7 mouse cellular contexts compared by ENCODE assay signal in the genomic region with DNA sequence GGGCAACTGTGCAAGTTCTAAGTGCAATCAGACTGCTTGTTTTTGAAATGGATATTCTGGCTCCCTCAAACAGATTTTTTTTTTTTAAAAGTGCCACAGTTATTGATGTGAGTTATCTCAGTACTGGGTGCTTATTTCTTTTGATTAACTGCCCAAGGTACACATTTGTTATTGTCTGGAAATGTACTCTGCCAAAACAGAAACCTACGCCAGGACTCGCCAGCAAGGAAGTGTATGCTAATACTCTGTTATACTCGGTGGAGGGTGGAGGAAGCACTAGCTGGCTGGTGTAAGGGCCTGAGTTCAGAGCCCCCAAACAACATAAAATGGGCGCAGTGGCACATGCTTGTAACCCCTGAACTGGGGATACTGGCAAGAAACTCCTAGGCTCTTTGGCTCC. TPM values are rescaled to one million over a fixed set of nuclear protein-coding genes. Genes with fewer than 3 reads are reported as not detected.
DNase-seq lines count a peak whose midpoint lies in the region; ATAC-seq and TF ChIP-seq lines count a peak whose summit lies in the region.

No protein-coding gene starts in this region.

- ATAC-seq in forebrain, embryonic 14.5 days, result peak; percentile 25; the same call in 1 of the 2 replicates
- ATAC-seq in intestine, embryonic 15.5 days, result peak; percentile 30; the same call in 1 of the 2 replicates

- H3K27me3 ChIP-seq in forebrain, embryonic 14.5 days (replicated peaks; ENCODE audit: control insufficient read depth, insufficient read depth, low read length), result no peaks in the 10 kb centered on the region
- H3K27me3 ChIP-seq in intestine, embryonic 15.5 days (replicated peaks), result no peaks in the 10 kb centered on the region
- no peaks in the 10 kb centered on the region for H3K27me3 ChIP-seq in small intestine, adult 2 months (ENCODE audit: control insufficient read depth, insufficient read depth, low read length)

- no peaks in the 10 kb centered on the region for H3K9me3 ChIP-seq in forebrain, embryonic 14.5 days (replicated peaks; ENCODE audit: control insufficient read depth, low read length)
- no peaks in the 10 kb centered on the region for H3K9me3 ChIP-seq in intestine, embryonic 15.5 days

- TF ChIP-seq CTCF in left cerebral cortex, adult 2 months (IDR thresholded peaks at IDR 0.05), result no peak; the same call in 1 of the 2 replicates
- no peak for TF ChIP-seq CTCF in small intestine, adult 2 months (IDR thresholded peaks at IDR 0.05; ENCODE audit: extremely low read depth, insufficient read length, insufficient replicate concordance, low read depth, low read length)

- H3K9ac ChIP-seq in forebrain, embryonic 14.5 days (ENCODE audit: low read length), result no peak overlapping the region
- no peak overlapping the region for H3K9ac ChIP-seq in intestine, embryonic 15.5 days

- peaks cover 15% of the 10 kb centered on the region; the same call in 1 of the 2 replicates for H3K4me1 ChIP-seq in forebrain, embryonic 14.5 days (ENCODE audit: control insufficient read depth, insufficient read depth, low read length)
- peaks cover 13% of the 10 kb centered on the region; the same call in 1 of the 2 replicates for H3K4me1 ChIP-seq in intestine, embryonic 15.5 days (replicated peaks)
- H3K4me1 ChIP-seq in small intestine, adult 2 months (ENCODE audit: control insufficient read depth, insufficient read depth, insufficient read length, low read length), result peaks cover 3% of the 10 kb centered on the region

- no peak for TF ChIP-seq POLR2A in small intestine, adult 2 months (IDR thresholded peaks at IDR 0.05; ENCODE audit: low read depth, low read length)

- intact Hi-C loops in left cerebral cortex, adult 2 months (cut with DNase I), result no loop called here

- peak overlapping the region; percentile 15; the same call in 1 of the 2 replicates for H3K4me3 ChIP-seq in left cerebral cortex, adult 2 months
- no peak overlapping the region for H3K4me3 ChIP-seq in forebrain, embryonic 14.5 days (ENCODE audit: low read depth, low read length)
- no peak overlapping the region for H3K4me3 ChIP-seq in intestine, embryonic 15.5 days (replicated peaks)
- H3K4me3 ChIP-seq in small intestine, adult 2 months (ENCODE audit: low read depth, low read length), result no peak overlapping the region

- WGBS in forebrain, embryonic 14.5 days, result 36% methylated on average over 4 of the region's 4 CpGs
- 46% methylated on average over 4 of the region's 4 CpGs for WGBS in intestine, embryonic 15.5 days
- WGBS in small intestine, adult 2 months, result 29% methylated on average over 4 of the region's 4 CpGs

- H3K4me2 ChIP-seq in forebrain, embryonic 14.5 days (ENCODE audit: low read length), result no peak overlapping the region; the same call in 1 of the 2 replicates
- H3K4me2 ChIP-seq in intestine, embryonic 15.5 days (replicated peaks), result no peak overlapping the region

- H3K36me3 ChIP-seq in forebrain, embryonic 14.5 days (ENCODE audit: control insufficient read depth, insufficient read depth, low read length), result no peaks in the 10 kb centered on the region
- no peaks in the 10 kb centered on the region for H3K36me3 ChIP-seq in intestine, embryonic 15.5 days
- H3K36me3 ChIP-seq in small intestine, adult 2 months (ENCODE audit: control insufficient read depth, insufficient read depth, low read length), result peaks cover 2% of the 10 kb centered on the region; the same call in 1 of the 2 replicates

- H3K27ac ChIP-seq in left cerebral cortex, adult 2 months, result peak overlapping the region; percentile 69
- peak overlapping the region; percentile 65 for H3K27ac ChIP-seq in forebrain, embryonic 14.5 days (ENCODE audit: low read depth, low read length)
- no peak overlapping the region for H3K27ac ChIP-seq in intestine, embryonic 15.5 days
- peak overlapping the region; percentile 24; the same call in 1 of the 2 replicates for H3K27ac ChIP-seq in small intestine, adult 2 months (ENCODE audit: insufficient read depth, low read depth, low read length)

- no peak for DNase-seq in left cerebral cortex, adult 2 months (ENCODE audit: extremely low spot score in 1 of 2, low spot score in 2 of 2)
- DNase-seq in left cerebral cortex, adult 18-20 months (ENCODE audit: low spot score in 2 of 2), result no peak
- no peak for DNase-seq in forebrain, embryonic 14.5 days (ENCODE audit: low spot score)
- no peak for DNase-seq in spleen, postnatal 10 days (ENCODE audit: low spot score in 2 of 2)
- DNase-seq in ovary, postnatal 36 days (ENCODE audit: low spot score), result no peak

RNA-seq across cellular contexts. Expression of gene Jmjd1c, which starts 34.1 kb away (rescaled TPM):
- total RNA-seq in left cerebral cortex, adult 2 months (2021), result 100 to 1,000 TPM in 1 of 2 experiments, 10 to 100 TPM in 1; 86.3 to 102 TPM
- total RNA-seq in left cerebral cortex, adult 18-20 months (2021), result 10 to 100 TPM; 75.9 to 85.6 TPM
- 35.1 and 42.9 TPM in 2 replicates for polyA plus RNA-seq in forebrain, embryonic 14.5 days (2014; fragmentation: Nextera tagmentation; extraction: Ambion mirVana)
- polyA plus RNA-seq in intestine, embryonic 15.5 days (2015; fragmentation: Nextera tagmentation; extraction: Ambion mirVana), result 33.5 and 36.2 TPM in 2 replicates
- 8.6 and 22.7 TPM in 2 replicates for polyA plus RNA-seq in small intestine, adult 2 months (2012; rRNA removed)

RNA-seq across cellular contexts. Expression of gene Reep3, which starts 34.9 kb away (rescaled TPM):
- 10 to 100 TPM; 16.6 to 17.8 TPM for total RNA-seq in left cerebral cortex, adult 2 months (2021)
- 10 to 100 TPM; 16.6 to 17.1 TPM for total RNA-seq in left cerebral cortex, adult 18-20 months (2021)
- 26.7 and 28.6 TPM in 2 replicates for polyA plus RNA-seq in forebrain, embryonic 14.5 days (2014; fragmentation: Nextera tagmentation; extraction: Ambion mirVana)
- polyA plus RNA-seq in intestine, embryonic 15.5 days (2015; fragmentation: Nextera tagmentation; extraction: Ambion mirVana), result 38.6 and 41.5 TPM in 2 replicates
- 7.8 and 16.4 TPM in 2 replicates for polyA plus RNA-seq in small intestine, adult 2 months (2012; rRNA removed)
